Mouse (Mus musculus) small intestine, adult 2 months (tissue): ENCODE measurements around the gene Ehd1.

ENCODE experiments used
- CTCF ChIP-seq: fragments of 200-500 bp; IDR thresholded peaks from 2 replicates; pipeline ENCODE4 v1.5.1; 2012; ENCODE audit warnings: low read depth, mild to moderate bottlenecking, control low read depth, inconsistent platforms, low read length, moderate library complexity, mixed read lengths; ENCODE audit not compliant: insufficient replicate concordance, insufficient read length; ENCODE audit errors: extremely low read depth
- POLR2A ChIP-seq: fragments of 200-500 bp; IDR thresholded peaks from 2 replicates; pipeline ENCODE4 v1.6.1; 2012; ENCODE audit warnings: low read depth, mild to moderate bottlenecking, control low read depth, inconsistent platforms, low read length, moderate library complexity

- TF ChIP-seq CTCF (no peak), POLR2A (no peak)
Observed at GRCm38 (mm10) chr19:6338716-6339115, 62.2 kb downstream of the Ehd1 start.
